Mouse (Mus musculus) B cell, adult 67 days (primary cell): Measurements from ENCODE around the gene Fip1l1. TPM values are rescaled to one million over a fixed set of nuclear protein-coding genes. Genes with fewer than 3 reads are reported as not detected.

Experiments used
- total RNA-seq, 2 experiments: library from RNA; stranded (reverse); gene quantifications; 4 replicates each; pipeline ENCODE4 v1.2.4; 2023

The Fip1l1 gene
- 100 to 1,000 TPM; 132 to 138 TPM for total RNA-seq

GRCm38 (mm10) chr5:74535240-74536021 is at the start of gene Fip1l1:
Gene Fip1l1, plus strand, starts transcription at chr5:74535449.

GRCm38 (mm10) chr5:74531630-74532280 is 3.5 kb upstream of the Fip1l1 start, which contains the start of gene Scfd2:
Gene Scfd2, minus strand, starts transcription at chr5:74531759.

Other genes with a start within 250 kb of the Fip1l1 start
- 10 to 100 TPM; 22.3 to 24.4 TPM for gene Scfd2, start 3.7 kb upstream of the Fip1l1 start, total RNA-seq
- not detected for gene Lnx1, start 167.5 kb downstream of the Fip1l1 start, total RNA-seq